Mouse (Mus musculus): ENCODE data around the gene Rpl23.

DNA sequence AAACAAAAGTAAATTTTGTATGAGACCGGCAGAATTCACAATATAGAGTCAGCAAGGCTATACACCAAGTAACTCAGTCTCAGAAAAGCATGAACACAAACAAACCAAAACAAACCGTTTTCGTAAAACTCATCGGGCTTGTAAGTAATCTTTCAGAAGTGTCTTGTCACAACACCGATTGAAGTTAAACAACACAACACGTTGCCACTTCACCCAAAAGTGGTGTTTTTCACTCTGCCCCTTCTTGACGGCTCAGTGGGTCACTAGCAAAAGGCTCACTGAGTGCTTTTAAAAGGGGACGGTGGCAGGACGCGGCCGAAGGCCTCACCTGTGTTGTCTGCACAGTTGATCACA, 782 bp downstream of the Rpl23 start:
- no peak for TF ChIP-seq CTCF (IDR thresholded peaks at IDR 0.05; ENCODE audit: low read depth)
- no peak for TF ChIP-seq EP300 (IDR thresholded peaks at IDR 0.05; ENCODE audit: low read depth)

All from liver, postnatal 0 days (tissue).